Mouse (Mus musculus): Measurements from ENCODE around the gene Pitpnm2.

Pitpnm2 gene

DNA sequence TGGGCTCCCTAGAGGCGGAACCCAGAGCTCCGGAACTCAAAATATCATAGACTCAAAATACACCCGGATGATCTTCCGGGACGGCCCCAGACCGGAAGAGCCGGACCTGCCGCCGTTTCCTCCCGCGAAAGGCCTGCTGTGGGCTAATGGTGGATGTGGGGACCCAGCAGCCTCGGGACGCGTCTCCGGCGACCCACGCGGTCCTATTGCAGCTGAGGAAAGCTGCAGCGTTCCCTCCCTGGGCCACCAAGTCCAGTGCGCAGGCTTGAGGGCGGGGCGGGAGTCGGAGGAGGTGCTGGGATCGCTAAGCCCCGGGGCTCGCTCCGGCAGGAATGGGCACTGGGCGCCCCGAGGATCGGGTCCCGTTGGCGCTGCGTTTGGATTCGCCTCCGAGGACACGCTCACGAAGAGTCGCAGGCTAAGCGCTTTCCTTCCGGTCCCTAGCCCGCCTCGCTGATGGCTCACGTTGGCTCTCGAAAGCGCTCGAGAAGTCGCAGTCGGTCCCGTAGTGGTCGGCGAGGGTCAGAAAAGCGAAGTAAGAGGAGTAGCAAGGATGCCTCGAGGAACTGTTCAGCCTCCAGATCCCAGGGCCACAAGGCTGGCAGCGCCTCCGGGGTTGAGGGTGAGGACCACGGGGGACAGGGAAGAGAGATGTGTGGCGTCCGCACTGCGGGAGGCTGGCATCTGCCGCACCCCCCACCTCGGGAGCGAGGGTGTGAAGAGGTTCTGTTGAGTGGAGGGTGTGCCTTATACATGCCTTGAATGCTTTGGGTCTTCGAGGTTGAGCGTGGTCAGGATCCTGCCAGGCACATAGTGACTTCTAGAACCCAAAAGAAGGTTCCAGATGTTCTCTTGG, 133.3 kb downstream of the Pitpnm2 start, which contains the start of gene Arl6ip4:
Gene Arl6ip4, plus strand, starts transcription at position 100 of the 856 bp plus-strand sequence.
- peak; percentile 86 for DNase-seq

DNA sequence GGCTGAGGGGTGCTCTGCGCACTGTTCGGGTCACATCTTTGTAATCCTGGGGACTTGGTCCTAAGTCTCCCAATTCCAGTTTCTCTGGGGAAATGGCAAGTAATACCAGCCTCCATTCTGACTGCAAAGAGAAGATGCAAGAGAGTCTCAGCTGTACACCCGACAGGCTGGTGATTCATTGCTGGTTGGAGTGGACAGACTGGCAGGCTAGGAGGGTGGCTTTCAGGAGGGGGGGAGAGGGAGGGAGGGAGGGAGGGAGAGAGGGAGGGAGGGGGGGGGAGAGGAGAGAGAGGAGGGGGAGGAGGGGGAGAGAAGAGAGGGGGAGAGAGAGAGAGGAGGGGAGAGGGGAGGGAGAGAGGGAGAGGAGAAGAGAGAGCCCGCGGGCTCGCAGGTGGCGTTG, 134.0 kb downstream of the Pitpnm2 start:
- DNase-seq = no peak

GRCm38 (mm10) chr5:124114276-124115025, 135.1 kb downstream of the Pitpnm2 start:
- no peak for DNase-seq

GRCm38 (mm10) chr5:124113030-124113429, 136.5 kb downstream of the Pitpnm2 start:
- peak; percentile 68 for DNase-seq

GRCm38 (mm10) chr5:124112531-124112930, 137.0 kb downstream of the Pitpnm2 start:
- DNase-seq = peak; percentile 48

DNA sequence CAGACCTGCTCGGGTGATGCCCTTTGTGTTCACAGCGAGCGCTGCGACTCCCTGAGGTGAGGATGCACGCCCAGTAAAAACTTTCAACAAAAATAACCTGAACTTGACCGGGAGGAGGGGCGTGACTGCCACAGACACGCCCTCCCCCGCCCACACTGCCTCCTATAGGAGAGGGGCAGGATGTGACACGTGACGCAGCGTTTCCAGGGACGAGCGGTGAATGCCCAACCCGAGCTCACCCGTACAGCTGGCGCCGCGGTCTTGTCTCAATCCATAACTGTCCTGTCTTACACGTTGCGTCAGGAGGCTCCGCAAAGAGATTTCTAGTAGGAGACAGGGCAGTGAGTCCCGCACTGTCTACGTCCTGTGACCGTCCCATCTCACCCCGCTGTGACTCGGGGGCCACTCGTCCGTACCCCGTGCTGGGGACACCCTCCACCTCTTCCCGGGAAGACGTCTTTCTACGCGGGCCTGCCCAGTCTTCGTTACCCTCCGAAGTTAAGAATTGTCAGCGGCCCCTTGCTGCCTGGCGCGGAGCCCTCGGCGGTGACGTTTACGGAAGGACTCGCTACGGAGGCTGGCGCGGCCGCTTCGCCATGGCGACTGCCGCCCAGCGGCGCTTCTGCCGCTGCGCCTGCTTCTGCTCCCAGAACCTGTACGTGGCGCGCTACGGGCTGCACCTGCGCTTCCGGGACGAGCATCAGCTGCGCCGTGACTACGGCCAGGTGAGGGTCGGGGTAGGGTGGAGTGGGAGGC, 137.6 kb downstream of the Pitpnm2 start, which contains the start of gene Ogfod2:
Gene Ogfod2, plus strand, starts transcription at position 556 of the 756 bp plus-strand sequence.
- peak; percentile 97 for DNase-seq

DNA sequence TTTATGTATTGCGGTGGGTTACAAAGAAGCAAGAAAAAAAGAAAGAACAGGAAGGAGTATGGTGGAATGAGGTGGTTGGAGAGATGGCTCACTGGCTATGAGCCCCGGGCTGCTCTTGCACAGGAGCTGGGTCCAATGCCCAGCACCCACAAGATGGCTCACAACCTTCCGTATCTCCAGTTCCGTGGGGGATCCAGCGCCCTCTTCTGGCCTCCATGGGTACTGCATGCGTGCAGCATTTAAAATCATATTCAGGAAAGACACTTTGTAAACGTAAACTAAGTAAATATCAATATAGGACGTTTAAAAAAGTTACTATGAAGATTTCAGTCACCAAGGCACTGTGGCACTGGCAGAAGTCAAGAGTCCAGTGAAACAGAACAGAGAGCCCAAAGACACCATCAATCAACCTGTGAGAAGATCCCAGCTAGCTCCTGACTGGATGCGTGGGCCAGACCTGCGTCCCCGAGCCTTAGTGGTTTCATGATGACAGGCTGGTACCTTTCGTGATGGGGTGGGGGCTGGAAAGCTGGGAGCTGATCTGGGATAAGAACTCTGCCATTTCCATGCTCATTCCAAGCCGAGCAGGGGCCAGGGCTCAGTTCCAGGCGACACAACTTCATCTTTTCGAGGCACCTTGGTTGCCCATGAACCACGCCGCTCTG, 138.4 kb downstream of the Pitpnm2 start:
- DNase-seq = peak; percentile 70

GRCm38 (mm10) chr5:124103552-124103951, 146.0 kb downstream of the Pitpnm2 start:
- no peak for DNase-seq

DNA sequence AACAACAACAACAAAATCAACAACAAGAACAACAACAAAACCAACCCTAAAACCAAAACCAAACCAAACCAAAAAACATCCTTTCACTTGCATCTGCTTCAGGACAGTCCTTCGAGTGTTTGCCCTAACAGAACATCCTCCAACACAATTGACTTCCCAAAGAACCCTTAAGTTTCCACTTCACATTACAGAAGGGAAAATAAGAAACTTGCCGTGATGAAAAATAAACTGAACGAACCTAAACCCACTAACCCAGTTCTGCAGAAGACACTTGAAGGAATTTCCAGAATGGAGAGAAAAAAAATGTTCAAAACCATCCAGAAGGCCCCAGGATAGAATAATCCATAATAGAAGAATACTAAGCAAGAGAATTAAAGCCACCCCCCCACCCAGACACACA, 146.5 kb downstream of the Pitpnm2 start:
- DNase-seq = no peak

- DNase-seq = no peak
Observed at GRCm38 (mm10) chr5:124102326-124102725, 147.2 kb downstream of the Pitpnm2 start.

GRCm38 (mm10) chr5:124100128-124101044, 149.2 kb downstream of the Pitpnm2 start:
- no peak for DNase-seq

- DNase-seq = no peak
Observed at GRCm38 (mm10) chr5:124098923-124099322, 150.6 kb downstream of the Pitpnm2 start.

- DNase-seq = peak; percentile 99
Observed at GRCm38 (mm10) chr5:124095596-124096232, 153.8 kb downstream of the Pitpnm2 start, which contains the start of gene Abcb9. TSS of gene Abcb9 (minus strand) at chr5:124095798.

DNA sequence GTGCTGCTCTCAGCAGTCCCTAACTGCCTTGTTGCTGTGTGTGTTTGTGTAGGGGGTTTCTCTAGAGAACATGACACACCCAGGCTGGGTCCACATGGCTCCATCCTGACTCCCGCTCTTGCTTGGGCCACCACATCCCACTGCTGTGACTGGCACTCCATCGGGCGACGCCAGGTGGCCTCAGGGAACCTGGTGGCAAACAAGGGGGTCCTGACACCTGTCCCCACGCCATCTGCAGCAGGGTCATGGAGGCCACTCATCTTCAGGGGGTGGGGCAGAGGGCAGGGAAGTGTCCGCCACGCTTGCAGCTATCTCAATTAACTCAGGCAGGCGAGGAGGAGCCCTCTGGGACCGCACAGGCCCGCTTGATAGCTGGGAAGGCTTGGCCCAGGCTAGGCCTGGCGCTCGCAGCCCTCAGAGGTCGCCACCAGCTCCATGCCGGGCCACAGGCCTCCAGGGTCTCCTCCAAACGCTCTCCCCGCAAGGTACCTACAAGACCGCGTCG, 154.4 kb downstream of the Pitpnm2 start:
- DNase-seq = no peak

GRCm38 (mm10) chr5:124093852-124094604, 155.5 kb downstream of the Pitpnm2 start:
- DNase-seq = no peak

DNA sequence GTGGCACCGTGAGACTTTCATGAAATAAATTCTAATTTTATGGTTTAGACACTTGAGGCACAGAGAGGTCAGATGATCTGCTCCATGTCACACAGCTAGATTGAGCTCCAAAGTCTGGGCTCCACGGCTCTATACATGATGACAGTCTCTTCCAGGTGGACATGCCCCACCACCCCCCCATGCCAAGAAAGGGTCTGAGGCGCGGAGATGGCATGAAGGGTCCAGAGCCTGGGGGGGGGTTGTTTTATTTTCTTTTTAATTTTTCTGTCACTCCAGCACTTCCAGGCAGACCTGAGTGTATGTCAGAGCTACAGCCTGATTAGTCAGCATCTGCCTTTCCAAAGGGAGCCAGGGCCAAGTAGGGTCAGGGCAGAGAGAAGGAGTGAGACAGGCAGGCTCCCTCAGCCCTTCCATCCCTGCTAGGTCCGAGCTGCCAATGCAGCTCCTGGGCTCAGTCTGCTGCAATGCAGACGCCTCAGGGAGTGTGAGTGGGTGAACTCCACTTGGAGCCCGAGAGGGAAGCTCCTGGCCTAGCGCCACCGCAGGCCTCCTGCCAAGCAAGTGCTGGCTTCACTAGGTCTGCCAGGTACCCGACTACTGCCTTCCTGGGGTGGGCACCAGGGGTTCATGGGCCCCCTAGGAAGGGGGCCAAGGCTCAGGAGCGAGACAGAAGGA, 156.3 kb downstream of the Pitpnm2 start:
- DNase-seq = peak; percentile 66

DNA sequence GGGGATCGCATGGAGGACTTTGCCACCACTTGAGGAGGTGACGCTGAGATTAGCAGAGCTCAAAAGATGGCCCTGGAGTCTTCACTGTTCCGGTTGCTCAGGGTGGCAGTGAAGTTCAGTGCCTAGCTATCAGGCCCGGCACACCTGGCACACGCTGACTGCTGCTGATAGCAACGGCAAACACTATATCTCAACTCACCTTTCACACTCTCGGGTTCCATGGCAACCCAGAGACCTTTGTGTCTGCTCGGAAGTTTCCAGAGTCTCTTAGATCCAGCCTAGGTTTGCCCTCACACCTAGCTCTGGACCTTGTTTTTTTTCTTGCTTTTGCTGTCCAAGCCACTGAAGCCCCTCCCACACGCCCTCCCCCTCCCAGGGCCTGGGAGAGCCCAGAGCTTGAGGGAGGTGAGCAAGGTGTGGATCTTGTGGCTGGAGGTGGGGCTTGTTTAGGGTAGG, 157.6 kb downstream of the Pitpnm2 start:
- DNase-seq = no peak

GRCm38 (mm10) chr5:124089868-124090267, 159.7 kb downstream of the Pitpnm2 start:
- DNase-seq = no peak

- DNase-seq = no peak
Observed at GRCm38 (mm10) chr5:124086876-124087275, 162.7 kb downstream of the Pitpnm2 start.

All from lung, postnatal 10 days (tissue).